Mouse (Mus musculus) G1E-ER4 (cell line): Measurements from ENCODE around the gene Dnajb1. TPM values are rescaled to one million over a fixed set of nuclear protein-coding genes. Genes with fewer than 3 reads are reported as not detected.

ENCODE experiments used
- GATA1 ChIP-seq: IDR thresholded peaks from one replicate; pipeline ENCODE4 v1.8.0; 2012; ENCODE audit warnings: low read length, inconsistent platforms
- polyA plus RNA-seq: library from polyadenylated mRNA; stranded (reverse); fragments of >175 nt; gene quantifications from 2 replicates; pipeline ENCODE4 v1.2.3, GENCODE M21; 2012

Gene Dnajb1
- polyA plus RNA-seq, 1 experiment = 64.0 TPM

DNA sequence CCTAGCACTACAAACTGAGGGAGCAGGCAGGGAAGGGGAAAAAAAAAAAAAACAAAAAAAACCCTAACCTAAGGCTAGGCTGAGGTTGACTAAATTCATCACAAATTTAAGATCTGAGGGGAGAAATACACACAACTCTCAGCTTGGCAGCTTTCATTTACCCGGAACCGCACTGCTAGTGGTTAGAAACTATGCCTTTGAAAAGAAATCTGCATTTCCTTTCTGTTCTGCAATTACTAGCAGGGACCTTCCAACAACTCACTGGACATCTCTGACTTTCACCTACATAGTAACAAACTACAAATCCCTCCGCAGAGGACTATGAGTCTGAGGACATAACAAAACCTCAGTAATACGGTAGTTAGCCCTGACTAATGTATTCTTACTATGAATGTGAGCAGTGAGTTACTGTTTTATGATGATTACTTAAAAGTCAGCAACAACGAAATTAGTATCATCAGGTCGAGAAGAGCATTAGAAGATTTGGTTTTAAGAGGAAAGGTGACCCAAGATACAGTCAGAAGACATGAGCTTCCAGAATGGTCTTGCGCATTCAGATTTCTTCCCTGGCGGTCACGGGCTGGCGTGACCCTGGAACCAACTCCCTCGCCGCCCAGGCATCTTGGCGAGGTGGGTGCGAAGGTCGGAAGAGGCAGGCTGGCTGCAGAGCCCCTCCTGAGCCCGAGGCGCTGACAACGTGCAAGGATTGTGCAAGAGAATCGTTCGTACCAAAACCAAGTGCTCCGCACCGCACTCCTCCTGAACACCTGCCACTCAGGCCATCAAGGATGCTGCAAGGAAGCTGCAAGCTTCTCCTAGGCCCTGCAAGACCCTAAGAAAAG is 14.4 kb upstream of the Dnajb1 start:
- TF ChIP-seq GATA1 = no peak

DNA sequence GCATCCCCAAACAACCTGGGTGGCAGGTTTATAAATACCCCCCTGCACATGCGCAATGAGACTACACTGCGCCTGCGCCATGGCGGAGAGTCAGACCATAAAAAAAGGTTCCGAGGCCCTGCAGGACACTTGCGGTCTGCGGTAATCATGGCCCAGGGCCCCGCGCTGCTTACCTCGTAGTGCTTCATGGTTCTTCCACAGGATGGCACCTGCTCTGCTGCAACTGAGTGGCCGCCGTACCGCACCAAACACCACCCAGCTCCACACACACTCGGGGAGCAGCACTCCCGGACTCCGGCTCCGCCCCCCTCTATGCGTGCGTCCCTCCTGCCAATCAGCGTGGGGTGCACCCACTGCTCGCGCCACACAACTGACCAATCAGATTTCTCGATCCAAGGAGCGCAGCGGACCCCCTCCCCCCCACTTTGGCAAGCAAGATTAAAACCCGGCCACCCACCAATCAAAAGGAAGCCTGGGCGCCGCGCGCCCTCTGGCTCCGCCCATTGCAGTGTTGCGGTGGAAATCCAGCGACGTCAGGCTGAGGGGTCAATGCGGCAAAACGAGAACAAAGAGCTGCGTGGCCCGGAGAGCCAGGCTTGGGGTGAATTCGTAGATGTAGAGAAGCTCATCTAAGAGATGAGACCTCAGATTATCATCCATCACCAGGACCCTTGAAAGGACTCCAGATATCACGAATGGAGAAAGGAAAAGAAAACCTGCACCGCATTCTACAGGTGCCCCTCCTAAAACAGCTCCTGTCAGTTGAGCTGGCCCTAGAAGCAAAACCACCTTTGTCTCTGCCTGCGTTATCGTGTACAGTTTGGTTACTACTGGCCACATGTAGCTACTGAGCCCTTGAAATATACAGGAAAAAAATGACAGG is 13.6 kb upstream of the Dnajb1 start:
- TF ChIP-seq GATA1 = no peak

DNA sequence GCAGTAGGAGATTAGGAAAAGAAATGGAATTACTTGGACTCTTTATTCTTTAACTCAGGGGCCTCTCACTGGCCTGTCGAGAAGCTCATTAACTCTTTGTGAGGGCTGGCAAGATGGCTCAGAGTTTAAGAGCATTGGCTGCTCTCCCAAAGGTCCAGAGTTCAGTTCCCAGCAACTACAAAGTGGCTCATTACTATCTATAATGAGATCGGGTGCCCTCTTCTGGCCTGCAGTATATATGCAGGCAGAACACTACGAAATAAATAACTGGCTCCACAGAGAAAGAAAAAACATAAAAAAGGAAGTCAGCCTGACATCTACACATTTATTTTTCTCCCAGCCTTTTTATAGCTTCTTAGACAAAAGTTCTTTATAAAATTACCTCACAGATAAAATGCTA is 11.6 kb upstream of the Dnajb1 start:
- TF ChIP-seq GATA1 = no peak

DNA sequence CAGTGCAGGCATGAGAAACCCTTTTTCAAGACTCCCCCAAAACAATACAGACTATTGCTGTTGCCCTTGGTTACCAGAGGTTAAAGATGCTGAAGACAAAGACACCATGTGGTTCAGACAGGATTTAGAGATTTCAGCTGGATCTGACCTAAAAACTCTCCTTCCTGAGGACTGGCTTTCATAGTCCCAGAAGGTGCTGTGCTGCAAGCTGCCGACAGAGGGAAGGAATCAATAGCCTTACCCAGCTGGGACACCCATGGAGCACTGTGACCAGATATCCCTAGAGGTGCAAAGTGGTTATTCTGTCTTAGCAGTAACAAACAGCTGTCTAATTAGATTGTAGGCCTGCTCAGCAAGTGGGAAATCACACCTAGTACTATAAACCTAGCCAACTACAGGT is 9.8 kb upstream of the Dnajb1 start:
- no peak for TF ChIP-seq GATA1

DNA sequence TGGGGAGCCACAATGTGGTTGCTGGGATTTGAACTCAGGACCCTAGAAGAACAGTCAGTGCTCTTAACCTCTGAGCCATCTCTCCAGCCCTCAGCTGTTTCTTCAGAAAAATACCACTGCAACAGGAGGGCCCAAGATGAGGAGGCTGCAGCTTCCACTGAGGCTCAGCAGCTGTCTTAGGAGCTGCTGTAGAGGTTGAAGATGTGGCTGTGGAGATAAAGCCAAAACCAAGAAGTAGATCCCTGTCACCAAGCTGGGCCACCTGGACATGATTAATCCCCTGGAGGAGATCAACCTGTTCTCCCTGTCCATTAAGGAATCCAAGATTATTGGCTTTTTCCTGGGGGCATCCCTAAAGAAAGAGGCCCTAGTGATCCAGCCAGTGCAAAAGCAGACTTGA is 8.2 kb upstream of the Dnajb1 start:
- TF ChIP-seq GATA1 = no peak

DNA sequence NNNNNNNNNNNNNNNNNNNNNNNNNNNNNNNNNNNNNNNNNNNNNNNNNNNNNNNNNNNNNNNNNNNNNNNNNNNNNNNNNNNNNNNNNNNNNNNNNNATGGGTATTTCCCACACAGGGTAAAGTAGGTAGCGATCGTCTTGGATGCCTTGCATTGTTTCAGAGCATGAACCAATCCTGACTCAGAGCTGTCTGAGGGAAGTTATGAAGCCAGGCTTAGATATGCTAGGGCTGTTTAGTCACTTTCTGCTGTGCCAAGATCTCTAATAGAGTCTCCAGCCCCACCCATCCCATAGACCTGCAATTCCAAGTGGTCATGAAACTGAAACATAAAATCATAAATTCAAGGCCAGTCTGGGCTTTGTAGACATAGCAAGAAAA is 5.4 kb upstream of the Dnajb1 start:
- TF ChIP-seq GATA1 = no peak

DNA sequence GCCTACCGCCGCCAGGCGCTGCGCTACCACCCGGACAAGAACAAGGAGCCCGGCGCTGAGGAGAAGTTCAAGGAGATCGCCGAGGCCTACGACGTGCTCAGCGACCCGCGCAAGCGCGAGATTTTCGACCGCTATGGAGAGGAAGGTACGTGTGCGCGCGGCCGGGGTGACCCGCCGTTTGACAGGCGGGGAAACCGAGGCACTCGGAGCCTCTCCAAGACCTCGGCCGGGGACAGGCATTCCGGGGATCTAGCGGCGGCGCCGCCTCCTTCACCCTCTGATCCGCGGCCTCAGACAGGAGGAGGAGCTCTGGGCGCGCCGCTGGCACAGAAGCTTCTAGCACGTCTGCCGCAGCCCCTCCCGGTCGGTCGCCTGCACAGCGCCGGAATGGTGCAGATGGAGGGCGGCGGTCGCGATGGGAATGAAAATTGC is 421 bp downstream of the Dnajb1 start:
- TF ChIP-seq GATA1 = no peak

DNA sequence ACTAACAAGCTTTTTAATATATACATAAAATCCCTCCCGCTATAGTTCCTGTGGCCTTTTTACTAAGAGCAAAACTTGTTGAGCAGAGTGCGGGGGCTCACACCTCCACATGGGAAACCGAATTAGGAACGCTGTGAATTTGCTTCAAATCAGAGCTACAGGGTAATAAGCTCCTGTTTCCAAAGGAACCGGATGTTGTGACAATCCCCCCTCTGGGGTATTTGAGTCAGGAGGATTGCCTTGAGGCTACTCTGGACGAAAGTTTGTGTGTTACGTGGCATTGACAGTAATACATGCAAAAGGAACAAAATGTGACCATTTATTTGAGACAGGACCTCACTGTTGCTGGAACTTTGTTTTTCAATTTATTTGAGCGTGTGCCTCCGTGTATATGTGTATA is 1.1 kb downstream of the Dnajb1 start:
- TF ChIP-seq GATA1 = no peak

DNA sequence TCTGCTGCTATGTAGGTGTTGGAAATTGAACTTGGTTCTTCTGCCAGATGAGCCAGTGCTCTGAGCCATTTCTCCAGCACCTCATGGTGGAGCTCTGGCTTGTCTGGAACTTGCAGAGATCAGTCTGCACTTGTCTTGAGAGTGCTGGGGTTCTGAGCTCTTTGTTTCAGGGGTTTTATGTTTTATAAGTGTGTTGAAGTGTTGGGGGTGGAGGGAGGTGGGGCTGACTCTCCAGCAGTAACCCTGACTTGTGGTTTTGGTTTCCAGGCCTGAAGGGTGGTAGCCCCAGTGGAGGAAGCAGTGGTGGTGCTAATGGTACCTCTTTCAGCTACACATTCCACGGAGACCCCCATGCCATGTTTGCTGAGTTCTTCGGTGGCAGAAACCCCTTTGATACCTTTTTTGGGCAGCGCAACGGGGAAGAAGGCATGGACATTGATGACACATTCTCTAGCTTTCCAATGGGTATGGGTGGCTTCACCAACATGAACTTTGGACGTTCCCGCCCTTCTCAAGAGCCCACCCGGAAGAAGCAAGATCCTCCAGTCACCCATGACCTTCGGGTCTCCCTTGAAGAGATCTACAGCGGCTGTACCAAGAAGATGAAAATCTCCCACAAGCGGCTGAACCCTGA is 1.7 kb downstream of the Dnajb1 start:
- TF ChIP-seq GATA1 = no peak

DNA sequence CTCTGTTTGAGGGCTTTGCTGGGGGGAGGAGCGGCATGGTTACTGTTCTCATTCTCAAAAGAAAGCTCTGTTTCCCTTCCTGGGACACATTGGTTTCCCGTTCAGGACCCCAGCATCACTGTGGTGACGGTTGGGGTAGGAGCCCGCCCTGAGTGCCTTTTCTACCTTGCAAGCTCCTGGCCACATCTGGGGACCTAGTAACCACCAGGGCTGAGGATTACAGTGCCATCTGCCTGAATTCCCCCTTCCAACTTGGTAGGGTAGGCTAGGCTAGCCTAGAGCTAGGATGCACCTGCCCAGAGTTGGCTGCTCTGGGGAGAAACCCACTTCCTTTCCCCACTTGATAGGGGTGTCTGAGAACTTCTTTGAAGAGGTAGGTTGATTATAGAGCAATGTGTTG is 3.9 kb downstream of the Dnajb1 start:
- no peak for TF ChIP-seq GATA1

DNA sequence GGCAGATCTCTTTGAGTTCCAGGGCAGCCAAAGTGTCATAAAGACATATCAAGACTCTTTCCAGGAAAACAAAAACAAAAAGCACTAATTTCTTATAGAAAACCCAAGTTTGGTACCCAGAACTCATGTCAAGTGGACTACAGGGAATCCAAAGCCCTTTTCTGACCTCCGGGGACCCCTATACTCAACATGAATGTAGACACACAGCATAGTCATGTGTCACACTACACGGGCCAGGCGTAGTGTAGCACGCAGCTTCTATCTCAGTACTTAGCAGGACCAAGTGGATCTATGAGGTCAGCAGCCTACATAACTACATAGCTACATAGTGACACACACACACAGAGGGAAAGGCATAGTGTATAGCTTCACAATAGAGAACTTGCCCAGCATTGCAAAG is 5.7 kb downstream of the Dnajb1 start:
- TF ChIP-seq GATA1 = no peak

DNA sequence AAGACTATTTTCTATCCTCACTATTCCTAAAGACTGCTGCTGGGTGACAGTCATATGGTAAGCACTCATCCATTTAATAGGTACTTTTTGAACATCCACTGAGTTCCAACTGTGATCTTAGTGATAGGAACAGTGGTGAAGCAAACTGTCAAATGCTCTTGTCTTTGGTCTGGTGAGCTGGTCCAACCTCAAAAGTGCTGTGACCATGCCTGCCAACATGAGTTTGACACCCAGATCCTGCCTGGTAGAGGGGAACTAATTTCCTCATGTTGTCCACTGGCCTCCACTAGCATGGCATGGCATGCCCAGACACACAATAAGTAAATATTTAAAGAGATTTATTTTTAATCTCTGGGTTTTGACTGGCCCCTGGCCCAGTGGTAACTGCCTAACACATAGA is 8.6 kb downstream of the Dnajb1 start:
- TF ChIP-seq GATA1 = no peak

DNA sequence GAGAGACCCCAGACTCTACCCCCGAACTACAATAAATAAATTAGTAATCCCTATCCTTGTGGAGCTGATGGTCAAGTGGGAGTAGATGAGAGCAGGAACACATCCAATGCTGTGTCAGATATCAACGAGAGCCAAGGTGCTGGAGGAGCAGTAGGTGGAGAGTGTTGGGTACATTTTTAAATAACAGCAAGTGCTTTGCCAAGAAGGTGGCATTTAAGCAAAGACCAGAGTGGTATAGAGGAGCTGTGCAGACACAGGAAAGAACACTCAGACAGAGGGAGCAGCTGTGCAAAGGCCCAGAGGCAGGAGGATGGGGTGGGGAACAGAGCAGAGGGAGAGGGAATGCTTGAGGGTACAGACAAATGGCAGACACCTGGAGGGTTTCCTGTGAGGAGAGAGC is 9.1 kb downstream of the Dnajb1 start:
- TF ChIP-seq GATA1 = no peak

DNA sequence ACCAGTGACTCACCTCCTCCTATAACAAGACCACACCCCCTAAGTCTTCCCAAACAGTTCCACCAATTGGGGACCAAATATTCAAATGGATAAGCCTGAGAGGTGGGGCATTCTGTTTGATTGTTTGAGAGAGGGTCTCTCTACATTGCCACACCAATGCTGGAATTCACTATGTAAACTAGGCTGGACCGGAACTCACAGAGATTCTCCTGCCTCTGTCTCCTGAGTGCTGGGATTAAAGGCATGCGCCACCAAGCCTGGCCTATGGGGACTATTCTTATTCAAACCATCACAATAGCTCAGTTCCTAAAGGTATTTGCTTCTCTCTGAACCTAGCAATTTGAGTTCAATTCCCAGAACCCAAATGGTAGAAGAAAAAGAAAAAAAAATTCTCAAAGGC is 10.6 kb downstream of the Dnajb1 start:
- no peak for TF ChIP-seq GATA1

DNA sequence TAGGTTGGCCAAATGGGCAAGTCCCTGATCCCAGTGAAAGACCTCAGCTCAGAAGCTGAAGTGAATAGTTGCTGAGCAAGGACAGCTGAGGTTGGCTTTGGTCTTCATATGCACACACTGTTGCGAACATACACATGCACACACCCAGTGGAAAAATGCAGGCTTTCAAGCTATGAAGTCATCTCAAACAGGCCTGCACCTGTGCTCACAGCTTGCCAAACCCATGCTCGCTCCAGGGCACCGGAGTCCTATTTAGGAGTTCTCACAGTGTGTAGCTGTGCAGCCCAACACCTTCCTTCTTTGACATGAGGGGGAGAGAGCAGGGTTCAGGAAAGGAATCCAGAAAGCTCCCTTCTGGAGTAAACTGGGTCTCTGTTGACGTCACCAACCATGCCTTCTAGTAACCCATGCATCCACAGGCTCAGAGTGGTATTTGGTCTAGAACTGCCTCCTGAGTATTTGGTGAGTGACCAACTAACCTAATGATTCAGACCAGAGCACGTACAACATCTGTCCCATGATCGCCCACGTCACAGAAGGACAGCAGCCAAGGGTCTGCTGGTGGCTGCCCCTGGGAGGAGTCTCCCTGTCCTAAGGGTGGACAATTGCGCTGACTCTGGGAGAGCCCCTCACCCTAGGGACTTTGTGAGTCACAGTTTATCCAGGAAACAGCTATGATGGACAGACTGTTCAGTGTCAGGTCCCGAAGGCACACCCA is 11.7 kb downstream of the Dnajb1 start:
- TF ChIP-seq GATA1 = no peak
